Mouse (Mus musculus) gastrocnemius, postnatal 10 days (tissue): ENCODE data around the gene Pced1b. TPM values are rescaled to one million over a fixed set of nuclear protein-coding genes. Genes with fewer than 3 reads are reported as not detected.

ENCODE experiments used
- total RNA-seq, 2 experiments: library from RNA; stranded (reverse); gene quantifications; 2 replicates each; pipeline ENCODE4 v1.2.3; 2021

Gene Pced1b
- total RNA-seq, 2 experiments from 2014 or later = 4.3 to 5.6 TPM

Other genes with a start within 250 kb of the Pced1b start
- gene Slc38a4, start 191.2 kb upstream of the Pced1b start, total RNA-seq = 100 to 1,000 TPM; 155 to 167 TPM
- 1 to 10 TPM; 2.8 to 3.1 TPM for gene Amigo2, start 180 bp downstream of the Pced1b start, total RNA-seq